Mouse (Mus musculus) E14TG2a.4 (cell line): Measurements from ENCODE around the gene Nub1.

Source experiments
- H3K27me3 ChIP-seq: 2 replicates; pipeline ENCODE4 v1.6.1; 2014; ENCODE audit warnings: low read length, control low read depth; ENCODE audit not compliant: insufficient read depth
- H3K36me3 ChIP-seq: 2 replicates; pipeline ENCODE4 v1.6.1; 2014; ENCODE audit warnings: low read length, control low read depth; ENCODE audit not compliant: insufficient read depth
- H3K4me1 ChIP-seq: replicated peaks from 2 replicates; pipeline ENCODE4 v1.6.1; 2014; ENCODE audit warnings: low read depth, low read length, control low read depth
- H3K4me3 ChIP-seq: replicated peaks from 2 replicates; pipeline ENCODE4 v1.5.1; 2014; ENCODE audit warnings: mild to moderate bottlenecking, low read length
- H3K9me3 ChIP-seq: 2 replicates; pipeline ENCODE4 v1.6.1; 2014; ENCODE audit warnings: low read length, control low read depth
- CTCF ChIP-seq: conservative IDR thresholded peaks from 2 replicates; pipeline ENCODE4 v1.5.1; 2014; ENCODE audit warnings: low read length
- NANOG ChIP-seq: IDR thresholded peaks from 2 replicates; pipeline ENCODE4 v1.6.1; 2014; ENCODE audit warnings: borderline replicate concordance, low read length, mixed read lengths
- POU5F1 ChIP-seq: IDR thresholded peaks from 2 replicates; pipeline ENCODE4 v1.6.1; 2014; ENCODE audit warnings: low read length, borderline replicate concordance

Gene Nub1

GRCm38 (mm10) chr5:24651768-24652752 lies 33.3 kb upstream of the Nub1 start:
- no peaks in the 10 kb centered on the region for H3K36me3 ChIP-seq
- no peaks in the 10 kb centered on the region for H3K27me3 ChIP-seq
- no peak for TF ChIP-seq POU5F1
- TF ChIP-seq CTCF: peak; percentile 66
- no peak overlapping the region for H3K4me3 ChIP-seq
- peaks cover 68% of the 10 kb centered on the region for H3K4me1 ChIP-seq
- no peaks in the 10 kb centered on the region for H3K9me3 ChIP-seq

DNA sequence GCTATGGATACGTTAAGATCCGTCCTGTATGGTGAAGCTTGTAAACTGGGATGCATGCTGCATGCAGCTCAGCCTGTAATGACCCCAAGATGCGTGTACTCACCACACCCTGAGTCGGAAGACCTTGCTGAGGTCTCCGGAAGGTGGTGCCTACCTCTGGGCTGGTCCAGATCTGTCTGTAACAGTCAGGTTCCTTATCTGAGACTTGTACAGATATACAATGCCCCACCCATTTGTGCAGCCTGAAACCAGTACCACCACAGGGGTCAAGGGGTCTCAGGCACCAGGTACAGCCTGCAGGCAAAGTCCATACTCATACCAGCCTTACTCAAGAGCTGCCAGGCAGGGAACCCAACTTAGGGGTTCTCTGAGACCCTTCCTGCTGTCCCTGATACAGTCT lies 32.6 kb upstream of the Nub1 start:
- Histone ChIP-seq H3K9me3 (no peaks in the 10 kb centered on the region), H3K4me3 (no peak overlapping the region), H3K27me3 (no peaks in the 10 kb centered on the region), H3K36me3 (no peaks in the 10 kb centered on the region), H3K4me1 (peaks cover 60% of the 10 kb centered on the region)
- TF ChIP-seq POU5F1 (no peak), CTCF (no peak), NANOG (no peak)

GRCm38 (mm10) chr5:24654491-24654890 lies 30.8 kb upstream of the Nub1 start:
- H3K4me3 ChIP-seq: no peak overlapping the region
- TF ChIP-seq CTCF (no peak), NANOG (no peak), POU5F1 (no peak)
- no peaks in the 10 kb centered on the region for H3K27me3 ChIP-seq
- no peaks in the 10 kb centered on the region for H3K36me3 ChIP-seq
- H3K4me1 ChIP-seq: peaks cover 47% of the 10 kb centered on the region
- peaks cover 5% of the 10 kb centered on the region for H3K9me3 ChIP-seq

DNA sequence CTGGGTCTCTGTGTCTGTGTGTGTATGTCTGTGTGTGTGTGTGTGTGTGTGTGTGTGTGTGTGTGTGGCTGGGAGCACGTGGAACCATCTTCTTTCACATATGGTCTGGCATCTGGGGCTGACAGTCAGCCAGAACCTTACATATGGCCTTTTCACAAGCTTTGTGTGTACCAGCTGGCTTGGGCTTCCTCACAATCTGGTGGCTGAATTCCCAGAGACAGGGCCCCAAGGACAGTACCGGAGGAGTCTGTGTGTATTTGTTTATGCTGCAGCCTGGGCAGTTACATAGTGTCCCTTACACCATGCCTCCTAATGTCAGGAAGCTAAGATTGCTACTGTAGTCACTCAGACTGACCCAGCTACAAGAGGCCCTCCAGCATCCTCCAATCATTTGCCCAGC lies 28.2 kb upstream of the Nub1 start:
- H3K36me3 ChIP-seq: no peaks in the 10 kb centered on the region
- TF ChIP-seq POU5F1: no peak
- TF ChIP-seq NANOG: no peak
- no peak for TF ChIP-seq CTCF
- H3K4me3 ChIP-seq: no peak overlapping the region
- peaks cover 7% of the 10 kb centered on the region for H3K9me3 ChIP-seq
- H3K4me1 ChIP-seq: peaks cover 27% of the 10 kb centered on the region
- no peaks in the 10 kb centered on the region for H3K27me3 ChIP-seq

- Histone ChIP-seq H3K27me3 (no peaks in the 10 kb centered on the region), H3K36me3 (no peaks in the 10 kb centered on the region), H3K4me3 (no peak overlapping the region), H3K9me3 (peaks cover 7% of the 10 kb centered on the region), H3K4me1 (peaks cover 11% of the 10 kb centered on the region)
- TF ChIP-seq POU5F1 (no peak), CTCF (no peak), NANOG (no peak)
Measured at GRCm38 (mm10) chr5:24659708-24660423, 25.5 kb upstream of the Nub1 start.

GRCm38 (mm10) chr5:24661457-24661856 lies 23.9 kb upstream of the Nub1 start:
- no peaks in the 10 kb centered on the region for H3K27me3 ChIP-seq
- no peak overlapping the region for H3K4me3 ChIP-seq
- H3K36me3 ChIP-seq: no peaks in the 10 kb centered on the region
- no peaks in the 10 kb centered on the region for H3K4me1 ChIP-seq
- peaks cover 22% of the 10 kb centered on the region for H3K9me3 ChIP-seq
- TF ChIP-seq NANOG: no peak
- TF ChIP-seq POU5F1: no peak
- no peak for TF ChIP-seq CTCF

DNA sequence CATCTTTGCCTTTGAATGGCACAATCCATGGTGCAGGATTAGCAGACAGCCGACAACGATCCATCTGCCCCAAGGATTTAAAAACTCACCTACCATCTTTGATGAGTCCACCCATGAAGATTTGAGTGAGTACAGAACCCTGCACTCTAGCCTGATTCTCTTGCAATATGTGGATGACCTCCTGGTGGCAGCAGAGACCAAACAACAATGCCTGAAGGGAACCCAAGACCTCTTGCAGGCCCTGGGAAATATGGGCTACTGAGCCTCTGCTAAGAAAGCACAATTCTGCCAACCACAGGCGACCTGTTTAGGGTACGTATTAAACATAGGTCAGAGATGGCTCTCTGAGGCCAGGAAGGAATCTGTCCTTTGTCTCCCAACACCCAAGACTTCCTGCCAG lies 11.1 kb upstream of the Nub1 start:
- Histone ChIP-seq H3K27me3 (peaks cover 12% of the 10 kb centered on the region), H3K4me1 (no peaks in the 10 kb centered on the region), H3K4me3 (no peak overlapping the region), H3K9me3 (peaks cover 10% of the 10 kb centered on the region), H3K36me3 (no peaks in the 10 kb centered on the region)
- TF ChIP-seq CTCF (peak; percentile 22; the same call in 1 of the 2 replicates), NANOG (no peak), POU5F1 (no peak)

- Histone ChIP-seq H3K4me1 (peaks cover 2% of the 10 kb centered on the region; the same call in 1 of the 2 replicates), H3K36me3 (no peaks in the 10 kb centered on the region), H3K4me3 (no peak overlapping the region), H3K9me3 (peaks cover 15% of the 10 kb centered on the region), H3K27me3 (no peaks in the 10 kb centered on the region)
- TF ChIP-seq NANOG: no peak
- TF ChIP-seq POU5F1: no peak
- no peak for TF ChIP-seq CTCF
Measured at GRCm38 (mm10) chr5:24681436-24681835, 3.9 kb upstream of the Nub1 start.
